Mouse (Mus musculus): ENCODE results near the gene Gan.

DNA sequence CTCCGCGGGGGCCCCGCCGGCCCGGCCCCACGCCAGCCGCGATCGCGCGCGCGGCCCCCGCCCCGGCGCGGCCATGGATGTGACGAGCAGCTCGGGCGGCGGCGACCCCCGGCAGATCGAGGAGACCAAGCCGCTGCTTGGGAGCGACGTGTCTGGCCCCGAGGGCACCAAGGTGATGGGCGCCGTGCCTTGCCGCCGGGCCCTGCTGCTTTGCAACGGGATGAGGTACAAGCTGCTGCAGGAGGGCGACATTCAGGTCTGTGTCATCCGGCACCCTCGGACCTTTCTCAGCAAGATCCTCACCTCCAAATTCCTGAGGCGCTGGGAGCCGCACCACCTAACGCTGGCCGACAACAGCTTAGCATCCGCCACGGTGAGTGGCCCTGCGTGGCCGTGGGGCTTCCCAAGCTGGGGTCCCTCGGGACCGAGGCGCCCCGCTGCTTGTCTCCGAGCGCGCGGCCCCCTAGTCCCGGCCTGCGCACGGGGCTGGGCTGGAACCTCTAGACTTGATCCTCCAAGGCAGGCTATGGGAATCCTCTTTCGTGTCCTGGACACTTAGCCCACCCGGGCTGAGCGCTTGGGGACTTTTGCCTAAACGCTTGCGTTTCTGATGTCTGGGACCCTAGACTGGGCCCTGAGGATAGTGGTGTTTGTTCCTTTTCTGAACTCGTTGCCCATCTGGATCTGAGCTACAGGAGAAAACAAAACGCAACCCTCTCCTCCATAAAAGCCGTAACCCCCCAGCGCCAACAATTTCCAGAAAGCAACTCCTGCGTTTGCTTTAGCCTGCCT is 99.3 kb downstream of the Gan start, which contains the start of gene Cmip:
- TF ChIP-seq ZNF384 (IDR thresholded peaks at IDR 0.05; ENCODE audit: low read depth, low read length) (no peak), ZC3H11A (IDR thresholded peaks at IDR 0.05; ENCODE audit: borderline replicate concordance, low read depth, low read length) (no peak)
